19 mouse cellular contexts compared by ENCODE assay signal in genomic region chr2:170807555-170808258, GRCm38 (mm10).
DNase-seq lines count a peak whose midpoint lies in the region; ATAC-seq and TF ChIP-seq lines count a peak whose summit lies in the region.
"Had no signal": no experiment of that assay in that cellular context is flagged by ENCODE, and none has a peak within 500 bp of the region (broad histone marks: within the 10 kb centered on the region; RNA-seq: fewer than 3 reads in every experiment).

No protein-coding gene starts in this region.

- H3K4me2 ChIP-seq in neural tube, embryonic 11.5 days (ENCODE audit: low read depth), result no peak overlapping the region
- H3K4me2 ChIP-seq in forebrain, embryonic 15.5 days (replicated peaks), result 0 out of 2 replicates have a peak overlapping the region, but pooled peaks have one; percentile 1
- no peak overlapping the region for H3K4me2 ChIP-seq in midbrain, embryonic 13.5 days (replicated peaks)
- H3K4me2 ChIP-seq: limb, embryonic 13.5 days had no signal

- no peak overlapping the region for H3K4me3 ChIP-seq in neural tube, embryonic 11.5 days (ENCODE audit: low read depth, low read length)
- no peak overlapping the region for H3K4me3 ChIP-seq in forebrain, embryonic 15.5 days
- no peak overlapping the region for H3K4me3 ChIP-seq in midbrain, embryonic 13.5 days (replicated peaks)
- H3K4me3 ChIP-seq in gastrocnemius, adult 2 months, result no peak overlapping the region
- H3K4me3 ChIP-seq: heart, adult 2 months; limb, embryonic 13.5 days had no signal

- no peaks in the 10 kb centered on the region for H3K36me3 ChIP-seq in neural tube, embryonic 11.5 days (ENCODE audit: control insufficient read depth, insufficient read depth, low read length)
- H3K36me3 ChIP-seq in forebrain, embryonic 15.5 days, result peaks cover 5% of the 10 kb centered on the region; the same call in 1 of the 2 replicates
- H3K36me3 ChIP-seq in midbrain, embryonic 13.5 days, result no peaks in the 10 kb centered on the region
- H3K36me3 ChIP-seq: limb, embryonic 13.5 days had no signal

- no peak overlapping the region for H3K9ac ChIP-seq in neural tube, embryonic 11.5 days (ENCODE audit: low read length)
- H3K9ac ChIP-seq in forebrain, embryonic 15.5 days (replicated peaks), result no peak overlapping the region
- no peak overlapping the region for H3K9ac ChIP-seq in midbrain, embryonic 13.5 days (replicated peaks)
- H3K9ac ChIP-seq: limb, embryonic 13.5 days; liver, postnatal 0 days had no signal

- intact Hi-C loops in left cerebral cortex, postnatal 10 days (cut with DNase I), result no loop called here
- intact Hi-C loops in gastrocnemius, adult 2 months (cut with DNase I), result no loop called here

- H3K9me3 ChIP-seq in neural tube, embryonic 11.5 days (ENCODE audit: control insufficient read depth, low read length), result no peaks in the 10 kb centered on the region
- H3K9me3 ChIP-seq in forebrain, embryonic 15.5 days, result no peaks in the 10 kb centered on the region
- no peaks in the 10 kb centered on the region for H3K9me3 ChIP-seq in midbrain, embryonic 13.5 days
- H3K9me3 ChIP-seq: limb, embryonic 13.5 days had no signal

- WGBS in neural tube, embryonic 11.5 days, result 60% methylated on average over 12 of the region's 12 CpGs
- 29% methylated on average over 12 of the region's 12 CpGs for WGBS in forebrain, embryonic 15.5 days
- 50% methylated on average over 12 of the region's 12 CpGs for WGBS in midbrain, embryonic 13.5 days

- no peaks in the 10 kb centered on the region for H3K27me3 ChIP-seq in neural tube, embryonic 11.5 days (ENCODE audit: control insufficient read depth, insufficient read depth, low read length)
- H3K27me3 ChIP-seq in forebrain, embryonic 15.5 days, result no peaks in the 10 kb centered on the region
- H3K27me3 ChIP-seq in midbrain, embryonic 13.5 days, result no peaks in the 10 kb centered on the region
- H3K27me3 ChIP-seq: CH12.LX; limb, embryonic 13.5 days had no signal

- 0 out of 2 replicates have a peak, but pooled peaks have one; percentile 11 for ATAC-seq in neural tube, embryonic 11.5 days (ENCODE audit: insufficient read depth, low FRiP score, low TSS enrichment)
- 0 out of 2 replicates have a peak, but pooled peaks have one; percentile 52 for ATAC-seq in forebrain, embryonic 15.5 days (replicated peaks)
- ATAC-seq in midbrain, embryonic 13.5 days, result 0 out of 2 replicates have a peak, but pooled peaks have one; percentile 58
- ATAC-seq: intestine, postnatal 0 days; liver, postnatal 0 days had no signal

- TF ChIP-seq CTCF in gastrocnemius, adult 2 months (IDR thresholded peaks at IDR 0.05), result no peak

- peak overlapping the region; percentile 35; the same call in 1 of the 2 replicates for H3K27ac ChIP-seq in neural tube, embryonic 11.5 days (ENCODE audit: low read depth, low read length)
- peak overlapping the region; percentile 47 for H3K27ac ChIP-seq in forebrain, embryonic 15.5 days (replicated peaks)
- H3K27ac ChIP-seq in midbrain, embryonic 13.5 days, result peak overlapping the region; percentile 67
- no peak overlapping the region for H3K27ac ChIP-seq in gastrocnemius, adult 2 months
- H3K27ac ChIP-seq: heart, adult 2 months; limb, embryonic 13.5 days; macrophage had no signal

- DNase-seq in neural tube, embryonic 11.5 days (ENCODE audit: low spot score), result no peak
- DNase-seq in neural tube, embryonic 10.5 days (ENCODE audit: extremely low spot score, low spot score), result no peak
- DNase-seq in left cerebral cortex, postnatal 10 days (ENCODE audit: extremely low spot score in 1 of 2, low spot score in 2 of 2), result no peak
- no peak for DNase-seq in gastrocnemius, adult 2 months
- no peak for DNase-seq in frontal cortex, postnatal 36 days (ENCODE audit: low spot score in 2 of 2)
- DNase-seq: cerebellum, adult 11-12 months; heart, adult 2 months; heart, postnatal 10 days; kidney, postnatal 36 days; layer of hippocampus, postnatal 36 days; liver, postnatal 0 days; right cerebral cortex, postnatal 4 days; thymus, adult 2 months had no signal

- peaks cover 12% of the 10 kb centered on the region for H3K4me1 ChIP-seq in neural tube, embryonic 11.5 days (ENCODE audit: control insufficient read depth, insufficient read depth, low read length)
- peaks cover 36% of the 10 kb centered on the region for H3K4me1 ChIP-seq in forebrain, embryonic 15.5 days
- H3K4me1 ChIP-seq in midbrain, embryonic 13.5 days (replicated peaks), result peaks cover 22% of the 10 kb centered on the region
